Mouse (Mus musculus) forebrain, embryonic 10.5 days (tissue): ENCODE data around the gene Olfr1369-ps1. TPM values are rescaled to one million over a fixed set of nuclear protein-coding genes. Genes with fewer than 3 reads are reported as not detected.

Source experiments
- DNase-seq: peaks from one replicate; pipeline ENCODE4 v3.0.0-alpha.2; 2017; ENCODE audit warnings: low spot score; ENCODE audit errors: extremely low spot score
- H3K27ac ChIP-seq: fragments of 300-500 bp; sonication (generic); 2 replicates; pipeline ENCODE4 v1.5.1; 2016; ENCODE audit warnings: mild to moderate bottlenecking
- H3K27me3 ChIP-seq: fragments of 300-500 bp; sonication (generic); 2 replicates; pipeline ENCODE4 v1.6.1; 2016; ENCODE audit warnings: mild to moderate bottlenecking; ENCODE audit not compliant: poor library complexity, severe bottlenecking
- H3K36me3 ChIP-seq: fragments of 300-500 bp; sonication (generic); replicated peaks from 2 replicates; pipeline ENCODE4 v1.6.1; 2016; ENCODE audit warnings: mild to moderate bottlenecking, moderate library complexity
- H3K4me1 ChIP-seq: fragments of 300-500 bp; sonication (generic); 2 replicates; pipeline ENCODE4 v1.6.1; 2016
- H3K4me3 ChIP-seq: fragments of 300-500 bp; sonication (generic); 2 replicates; pipeline ENCODE4 v1.5.1; 2016; ENCODE audit warnings: mild to moderate bottlenecking, moderate library complexity
- H3K9me3 ChIP-seq: fragments of 300-500 bp; sonication (generic); 2 replicates; pipeline ENCODE4 v1.6.1; 2016; ENCODE audit warnings: mild to moderate bottlenecking, moderate library complexity
- WGBS: fragments of 180-500 bp; shearing (Covaris S2); methylation state at CpG from one replicate; pipeline ENCODE4 v1.1.7; 2016; 5-methylcytosine and 5-hydroxymethylcytosine counted together
- polyA plus RNA-seq: library from polyadenylated mRNA; unstranded; fragments of >200 nt; fragmentation: Nextera tagmentation; extraction: Ambion mirVana; gene quantifications from 2 replicates; pipeline ENCODE4 v1.2.1, GENCODE M21; 2016

Olfr1369-ps1 gene
- polyA plus RNA-seq, 1 experiment from 2014 or later, result 0.06 TPM

GRCm38 (mm10) chr13:21159475-21159819 lies 48.2 kb downstream of the Olfr1369-ps1 start:
- peak; percentile 30 for DNase-seq
- H3K9me3 ChIP-seq, result no peaks in the 10 kb centered on the region
- no peaks in the 10 kb centered on the region for H3K36me3 ChIP-seq
- H3K27ac ChIP-seq, result no peak overlapping the region
- WGBS, result under 1% methylated on average over 15 of the region's 15 CpGs
- H3K4me1 ChIP-seq, result peaks cover 15% of the 10 kb centered on the region
- H3K27me3 ChIP-seq, result peaks cover 4% of the 10 kb centered on the region; the same call in 1 of the 2 replicates
- peak overlapping the region; percentile 62 for H3K4me3 ChIP-seq

GRCm38 (mm10) chr13:21160041-21160511 lies 48.8 kb downstream of the Olfr1369-ps1 start:
- Histone ChIP-seq H3K36me3 (no peaks in the 10 kb centered on the region), H3K27me3 (peaks cover 5% of the 10 kb centered on the region; the same call in 1 of the 2 replicates), H3K4me1 (peaks cover 15% of the 10 kb centered on the region), H3K27ac (no peak overlapping the region), H3K4me3 (peak overlapping the region; percentile 62), H3K9me3 (no peaks in the 10 kb centered on the region)
- WGBS, result under 1% methylated on average over 16 of the region's 16 CpGs
- DNase-seq, result peak; percentile 40

DNA sequence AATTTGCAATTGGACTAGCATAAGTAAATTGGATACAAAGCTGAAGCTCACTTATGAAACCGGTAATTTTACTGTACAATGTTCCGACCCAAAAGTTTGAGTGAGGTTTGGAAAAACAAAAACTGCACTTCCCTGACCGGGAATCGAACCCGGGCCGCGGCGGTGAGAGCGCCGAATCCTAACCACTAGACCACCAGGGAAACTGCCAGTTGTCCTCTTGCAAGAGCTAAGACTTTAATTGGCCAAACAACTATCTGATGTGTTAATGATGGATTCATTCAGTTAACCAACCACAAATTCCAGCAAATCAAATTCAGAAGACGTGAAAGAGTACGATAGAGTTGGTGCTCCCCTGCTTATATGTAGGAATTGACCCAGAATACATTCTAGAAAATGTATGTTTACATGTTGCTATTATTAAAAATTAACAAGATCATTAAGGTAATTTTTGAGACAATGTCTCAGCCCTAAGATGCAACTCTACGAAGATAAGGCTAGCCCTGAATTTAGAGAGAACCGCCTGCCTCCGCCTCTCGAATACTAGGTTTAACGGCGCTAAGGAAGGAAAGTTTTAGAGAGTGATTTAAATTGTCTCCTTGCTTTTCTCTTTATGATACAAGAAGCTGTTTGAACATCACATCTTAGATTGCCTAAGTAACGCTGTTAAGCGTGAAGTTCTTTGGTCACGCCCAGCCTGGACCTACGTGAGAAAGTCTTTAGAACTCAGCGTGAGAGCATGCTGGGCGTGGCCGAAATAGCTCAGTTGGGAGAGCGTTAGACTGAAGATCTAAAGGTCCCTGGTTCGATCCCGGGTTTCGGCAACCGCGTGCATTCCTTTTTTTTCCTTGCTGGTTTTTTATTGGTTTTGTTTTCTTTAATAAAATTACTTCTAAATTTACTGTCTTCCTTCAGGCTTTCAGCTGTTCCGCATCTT lies 49.6 kb downstream of the Olfr1369-ps1 start:
- H3K36me3 ChIP-seq, result no peaks in the 10 kb centered on the region
- H3K4me1 ChIP-seq, result peaks cover 15% of the 10 kb centered on the region
- H3K27me3 ChIP-seq, result peaks cover 14% of the 10 kb centered on the region; the same call in 1 of the 2 replicates
- peak overlapping the region; percentile 62 for H3K4me3 ChIP-seq
- no peaks in the 10 kb centered on the region for H3K9me3 ChIP-seq
- WGBS, result under 1% methylated on average over 32 of the region's 32 CpGs
- DNase-seq, result peak; percentile 90
- no peak overlapping the region for H3K27ac ChIP-seq

GRCm38 (mm10) chr13:21161591-21161990 lies 50.3 kb downstream of the Olfr1369-ps1 start:
- H3K27me3 ChIP-seq, result peaks cover 15% of the 10 kb centered on the region; the same call in 1 of the 2 replicates
- whole genome bisulfite sequencing, result 45% methylated on average over 2 of the region's 2 CpGs
- peaks cover 16% of the 10 kb centered on the region for H3K4me1 ChIP-seq
- no peak for DNase-seq
- no peak overlapping the region for H3K27ac ChIP-seq
- H3K9me3 ChIP-seq, result no peaks in the 10 kb centered on the region
- peak overlapping the region; percentile 62 for H3K4me3 ChIP-seq
- H3K36me3 ChIP-seq, result no peaks in the 10 kb centered on the region

- Histone ChIP-seq H3K36me3 (no peaks in the 10 kb centered on the region), H3K4me1 (peaks cover 18% of the 10 kb centered on the region), H3K27me3 (peaks cover 13% of the 10 kb centered on the region; the same call in 1 of the 2 replicates), H3K27ac (no peak overlapping the region), H3K9me3 (no peaks in the 10 kb centered on the region), H3K4me3 (no peak overlapping the region)
- no peak for DNase-seq
- 57% methylated on average over 5 of the region's 5 CpGs for WGBS
Measured at GRCm38 (mm10) chr13:21162591-21162990, 51.3 kb downstream of the Olfr1369-ps1 start.

GRCm38 (mm10) chr13:21166936-21167909 lies 55.9 kb downstream of the Olfr1369-ps1 start:
- under 1% methylated on average over 27 of the region's 27 CpGs for WGBS
- peaks cover 11% of the 10 kb centered on the region; the same call in 1 of the 2 replicates for H3K27me3 ChIP-seq
- peak overlapping the region; percentile 63 for H3K4me3 ChIP-seq
- no peaks in the 10 kb centered on the region for H3K9me3 ChIP-seq
- no peaks in the 10 kb centered on the region for H3K36me3 ChIP-seq
- H3K27ac ChIP-seq, result peak overlapping the region; percentile 51
- peaks cover 23% of the 10 kb centered on the region for H3K4me1 ChIP-seq
- DNase-seq, result peak; percentile 78

- Histone ChIP-seq H3K27ac (no peak overlapping the region), H3K4me1 (peaks cover 28% of the 10 kb centered on the region), H3K4me3 (peak overlapping the region; percentile 63), H3K36me3 (no peaks in the 10 kb centered on the region), H3K9me3 (no peaks in the 10 kb centered on the region), H3K27me3 (peaks cover 11% of the 10 kb centered on the region; the same call in 1 of the 2 replicates)
- no peak for DNase-seq
- under 1% methylated on average over 8 of the region's 8 CpGs for WGBS
Measured at GRCm38 (mm10) chr13:21167910-21168300, 56.6 kb downstream of the Olfr1369-ps1 start.

DNA sequence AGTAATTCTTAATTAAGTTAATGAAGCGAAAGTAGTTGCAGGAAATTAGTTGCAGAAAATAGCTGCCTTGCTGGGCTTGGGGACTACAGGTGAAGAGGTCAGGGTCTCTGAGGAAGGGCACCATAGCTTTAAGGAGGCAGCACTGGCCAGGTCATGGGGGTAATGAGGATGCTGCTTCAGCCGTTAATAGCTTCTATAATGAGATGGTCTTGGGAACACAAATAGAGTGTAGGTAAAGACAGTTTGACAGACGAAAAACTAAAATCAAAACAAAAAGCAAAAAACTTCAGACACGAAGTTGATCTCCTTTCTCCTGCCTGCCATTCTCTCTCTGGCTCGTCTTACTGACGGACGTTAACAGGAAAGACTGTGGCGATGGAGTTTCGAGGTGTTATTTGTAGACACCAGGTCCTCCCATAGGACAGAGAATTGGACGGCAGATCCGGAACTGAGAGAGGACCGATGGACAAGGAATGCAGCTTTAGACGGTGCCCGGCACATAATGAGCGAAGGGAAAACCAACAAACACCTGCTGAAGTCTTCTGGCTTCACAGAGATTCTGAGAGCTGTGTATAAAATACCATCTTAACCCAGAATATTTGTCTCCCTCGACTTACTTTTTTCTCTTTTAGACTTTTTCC lies 57.2 kb downstream of the Olfr1369-ps1 start:
- peak overlapping the region; percentile 63 for H3K4me3 ChIP-seq
- under 1% methylated on average over 16 of the region's 16 CpGs for WGBS
- no peak overlapping the region for H3K27ac ChIP-seq
- H3K9me3 ChIP-seq, result no peaks in the 10 kb centered on the region
- DNase-seq, result peak; percentile 46
- peaks cover 34% of the 10 kb centered on the region for H3K4me1 ChIP-seq
- no peaks in the 10 kb centered on the region for H3K36me3 ChIP-seq
- H3K27me3 ChIP-seq, result peaks cover 11% of the 10 kb centered on the region; the same call in 1 of the 2 replicates

Other genes with a start within 250 kb of the Olfr1369-ps1 start
- gene Olfr1370, start 36.5 kb upstream of the Olfr1369-ps1 start, polyA plus RNA-seq, result not detected in 2 replicates
- gene Olfr263, start 18.2 kb downstream of the Olfr1369-ps1 start, polyA plus RNA-seq, result not detected in 2 replicates
- gene Olfr1368, start 34.4 kb downstream of the Olfr1369-ps1 start, polyA plus RNA-seq, result not detected in 2 replicates
- 169 and 173 TPM in 2 replicates for gene Trim27, start 68.0 kb downstream of the Olfr1369-ps1 start, polyA plus RNA-seq
- gene Gpx5, start 181.2 kb downstream of the Olfr1369-ps1 start, polyA plus RNA-seq, result not detected in 2 replicates
- gene Gpx6, start 200.6 kb downstream of the Olfr1369-ps1 start, polyA plus RNA-seq, result 0.15 and 0.21 TPM in 2 replicates
- not detected in 2 replicates for gene Olfr1367, start 235.4 kb downstream of the Olfr1369-ps1 start, polyA plus RNA-seq